Mouse (Mus musculus): Measurements from ENCODE around the gene Tmc3. TPM values are rescaled to one million over a fixed set of nuclear protein-coding genes. Genes with fewer than 3 reads are reported as not detected.

The Tmc3 gene
- polyA plus RNA-seq, 1 experiment, result 1.0 TPM

DNA sequence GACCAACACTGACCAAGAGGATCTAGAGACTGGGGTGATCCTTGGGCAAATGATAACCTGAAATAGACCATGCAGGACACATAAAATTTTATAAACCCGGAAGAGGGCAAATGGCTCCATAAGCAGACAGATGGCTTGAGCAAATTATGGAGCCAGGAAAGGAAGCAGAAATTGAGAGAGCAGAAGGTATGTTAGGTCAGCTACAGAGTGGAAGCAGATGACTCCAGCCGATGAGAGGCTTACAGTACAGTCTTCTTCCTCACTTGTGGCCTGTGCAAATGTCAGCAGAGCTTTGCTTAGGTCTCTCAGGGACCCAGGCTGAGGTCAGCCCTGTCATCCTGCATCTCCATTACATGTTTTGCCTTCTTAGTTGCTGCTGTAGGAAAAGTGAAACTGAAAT is 15.9 kb upstream of the Tmc3 start:
- Histone ChIP-seq H3K36me3 (ENCODE audit: control insufficient read depth, insufficient read depth, low read length) (no peaks in the 10 kb centered on the region), H3K4me1 (ENCODE audit: control insufficient read depth, insufficient read depth, low read length) (no peaks in the 10 kb centered on the region; the same call in 1 of the 2 replicates), H3K27ac (ENCODE audit: insufficient read depth, low read depth, low read length) (no peak overlapping the region), H3K27me3 (replicated peaks; ENCODE audit: control insufficient read depth, insufficient read depth, low read length) (no peaks in the 10 kb centered on the region), H3K4me3 (ENCODE audit: insufficient read depth, low read depth, low read length) (no peak overlapping the region)
- DNase-seq, result no peak
- TF ChIP-seq CTCF (conservative IDR thresholded peaks at IDR 0.05; ENCODE audit: insufficient read depth, insufficient read length, low read depth, low read length) (no peak), POLR2A (IDR thresholded peaks at IDR 0.05; ENCODE audit: low read depth, low read length) (no peak)
- WGBS, result 85% methylated on average over 2 of the region's 2 CpGs

DNA sequence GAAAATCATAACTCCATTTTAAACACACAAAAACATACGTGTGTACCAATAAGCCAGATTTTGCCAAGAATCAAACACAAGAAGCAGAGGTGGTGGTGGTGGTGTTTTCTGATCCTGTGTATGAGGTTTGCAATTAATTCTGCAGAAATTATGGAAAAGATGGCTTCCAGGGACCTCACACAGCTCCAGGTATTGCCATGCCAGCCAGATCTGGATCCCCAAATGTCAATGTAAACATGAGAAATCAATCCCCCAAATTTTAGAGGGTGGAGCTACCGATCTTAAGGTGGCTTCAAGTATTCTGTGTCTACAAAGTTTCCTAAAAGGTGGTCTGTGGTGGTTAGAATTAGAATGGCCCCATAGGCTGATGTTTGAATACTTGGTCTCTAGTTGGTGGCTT is 15.3 kb upstream of the Tmc3 start:
- no peaks in the 10 kb centered on the region for H3K36me3 ChIP-seq (ENCODE audit: control insufficient read depth, insufficient read depth, low read length)
- H3K4me3 ChIP-seq (ENCODE audit: insufficient read depth, low read depth, low read length), result no peak overlapping the region
- H3K27ac ChIP-seq (ENCODE audit: insufficient read depth, low read depth, low read length), result no peak overlapping the region
- H3K27me3 ChIP-seq (replicated peaks; ENCODE audit: control insufficient read depth, insufficient read depth, low read length), result no peaks in the 10 kb centered on the region
- 95% methylated on average over 2 of the region's 2 CpGs for WGBS
- no peak for DNase-seq
- TF ChIP-seq POLR2A (IDR thresholded peaks at IDR 0.05; ENCODE audit: low read depth, low read length) (no peak), CTCF (conservative IDR thresholded peaks at IDR 0.05; ENCODE audit: insufficient read depth, insufficient read length, low read depth, low read length) (no peak)
- H3K4me1 ChIP-seq (ENCODE audit: control insufficient read depth, insufficient read depth, low read length), result no peaks in the 10 kb centered on the region; the same call in 1 of the 2 replicates

GRCm38 (mm10) chr7:83571077-83571476 is 13.7 kb upstream of the Tmc3 start:
- Histone ChIP-seq H3K4me3 (ENCODE audit: insufficient read depth, low read depth, low read length) (no peak overlapping the region), H3K36me3 (ENCODE audit: control insufficient read depth, insufficient read depth, low read length) (no peaks in the 10 kb centered on the region), H3K27ac (ENCODE audit: insufficient read depth, low read depth, low read length) (no peak overlapping the region), H3K4me1 (ENCODE audit: control insufficient read depth, insufficient read depth, low read length) (no peaks in the 10 kb centered on the region; the same call in 1 of the 2 replicates), H3K27me3 (replicated peaks; ENCODE audit: control insufficient read depth, insufficient read depth, low read length) (no peaks in the 10 kb centered on the region)
- no peak for TF ChIP-seq POLR2A (IDR thresholded peaks at IDR 0.05; ENCODE audit: low read depth, low read length)
- TF ChIP-seq CTCF (conservative IDR thresholded peaks at IDR 0.05; ENCODE audit: insufficient read depth, insufficient read length, low read depth, low read length), result no peak
- DNase-seq, result no peak
- 25% methylated on average over 4 of the region's 4 CpGs for WGBS

DNA sequence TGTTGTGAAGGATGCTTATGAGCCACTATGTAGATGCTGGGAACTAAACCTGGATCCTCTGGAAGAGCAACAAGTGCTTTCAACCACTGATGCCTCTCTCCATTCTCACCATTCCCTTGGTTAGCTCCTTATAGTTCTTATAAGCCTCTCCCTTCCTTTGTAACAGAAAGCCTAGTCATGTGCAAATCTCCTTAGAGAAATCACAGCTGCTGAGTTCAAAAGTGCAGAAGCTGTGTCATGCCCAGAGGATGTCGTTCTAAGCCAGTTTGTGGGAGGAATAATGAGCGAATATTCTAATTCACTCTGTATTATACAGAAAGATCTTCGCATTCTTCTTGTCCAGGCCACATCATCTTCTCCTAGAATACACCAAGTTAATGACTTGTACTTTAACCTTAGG is 12.8 kb upstream of the Tmc3 start:
- no peak for TF ChIP-seq CTCF (conservative IDR thresholded peaks at IDR 0.05; ENCODE audit: insufficient read depth, insufficient read length, low read depth, low read length)
- peak; percentile 39 for DNase-seq
- WGBS, result 27% methylated on average over 3 of the region's 3 CpGs

GRCm38 (mm10) chr7:83572451-83572850 is 12.3 kb upstream of the Tmc3 start:
- Histone ChIP-seq H3K27ac (ENCODE audit: insufficient read depth, low read depth, low read length) (no peak overlapping the region), H3K4me3 (ENCODE audit: insufficient read depth, low read depth, low read length) (no peak overlapping the region), H3K36me3 (ENCODE audit: control insufficient read depth, insufficient read depth, low read length) (no peaks in the 10 kb centered on the region), H3K4me1 (ENCODE audit: control insufficient read depth, insufficient read depth, low read length) (no peaks in the 10 kb centered on the region; the same call in 1 of the 2 replicates), H3K27me3 (replicated peaks; ENCODE audit: control insufficient read depth, insufficient read depth, low read length) (no peaks in the 10 kb centered on the region)
- 61% methylated on average over 2 of the region's 2 CpGs for WGBS
- TF ChIP-seq CTCF (conservative IDR thresholded peaks at IDR 0.05; ENCODE audit: insufficient read depth, insufficient read length, low read depth, low read length) (no peak), POLR2A (IDR thresholded peaks at IDR 0.05; ENCODE audit: low read depth, low read length) (no peak)
- no peak for DNase-seq

More for the DNA sequence above, 12.8 kb upstream of the Tmc3 start:
- H3K4me1 ChIP-seq (ENCODE audit: control insufficient read depth, insufficient read depth, low read length), result no peaks in the 10 kb centered on the region; the same call in 1 of the 2 replicates
- no peaks in the 10 kb centered on the region for H3K27me3 ChIP-seq (replicated peaks; ENCODE audit: control insufficient read depth, insufficient read depth, low read length)
- no peak overlapping the region for H3K4me3 ChIP-seq (ENCODE audit: insufficient read depth, low read depth, low read length)
- H3K36me3 ChIP-seq (ENCODE audit: control insufficient read depth, insufficient read depth, low read length), result no peaks in the 10 kb centered on the region
- peak overlapping the region; percentile 44; the same call in 1 of the 2 replicates for H3K27ac ChIP-seq (ENCODE audit: insufficient read depth, low read depth, low read length)

- no peak overlapping the region for H3K27ac ChIP-seq (ENCODE audit: insufficient read depth, low read depth, low read length)
- no peaks in the 10 kb centered on the region for H3K4me1 ChIP-seq (ENCODE audit: control insufficient read depth, insufficient read depth, low read length)
- no peaks in the 10 kb centered on the region for H3K27me3 ChIP-seq (replicated peaks; ENCODE audit: control insufficient read depth, insufficient read depth, low read length)
- no peak overlapping the region for H3K4me3 ChIP-seq (ENCODE audit: insufficient read depth, low read depth, low read length)
- TF ChIP-seq CTCF (conservative IDR thresholded peaks at IDR 0.05; ENCODE audit: insufficient read depth, insufficient read length, low read depth, low read length) (no peak), POLR2A (IDR thresholded peaks at IDR 0.05; ENCODE audit: low read depth, low read length) (no peak)
- WGBS, result 34% methylated on average over 4 of the region's 4 CpGs
- no peaks in the 10 kb centered on the region for H3K36me3 ChIP-seq (ENCODE audit: control insufficient read depth, insufficient read depth, low read length)
- no peak for DNase-seq
Observed at GRCm38 (mm10) chr7:83580946-83581345, 3.8 kb upstream of the Tmc3 start.

DNA sequence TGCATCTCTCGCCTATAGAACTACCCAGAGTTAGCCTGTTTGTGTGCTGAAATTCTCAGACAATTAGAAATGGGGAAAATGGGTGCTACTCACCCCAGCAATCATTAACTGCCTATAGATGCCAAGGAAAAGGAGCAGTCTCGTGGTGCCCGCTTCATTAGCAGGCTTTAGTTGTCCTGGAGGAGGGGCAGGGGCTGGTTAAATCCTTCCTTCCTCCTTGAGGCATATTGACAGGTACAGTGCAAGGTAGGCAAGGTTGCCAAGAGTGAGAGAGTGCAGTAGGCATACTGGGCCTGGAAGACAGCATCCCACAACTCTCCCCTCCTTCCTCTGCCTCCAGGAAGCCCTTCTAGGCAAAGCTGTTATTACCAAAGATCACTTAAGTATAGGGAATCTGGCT is 9.3 kb downstream of the Tmc3 start:
- DNase-seq, result peak; percentile 39
- Histone ChIP-seq H3K36me3 (ENCODE audit: control insufficient read depth, insufficient read depth, low read length) (no peaks in the 10 kb centered on the region), H3K27me3 (replicated peaks; ENCODE audit: control insufficient read depth, insufficient read depth, low read length) (no peaks in the 10 kb centered on the region), H3K4me1 (ENCODE audit: control insufficient read depth, insufficient read depth, low read length) (no peaks in the 10 kb centered on the region), H3K4me3 (ENCODE audit: insufficient read depth, low read depth, low read length) (no peak overlapping the region), H3K27ac (ENCODE audit: insufficient read depth, low read depth, low read length) (no peak overlapping the region)
- WGBS, result 66% methylated on average over 3 of the region's 3 CpGs
- TF ChIP-seq CTCF (conservative IDR thresholded peaks at IDR 0.05; ENCODE audit: insufficient read depth, insufficient read length, low read depth, low read length), result no peak
- TF ChIP-seq POLR2A (IDR thresholded peaks at IDR 0.05; ENCODE audit: low read depth, low read length), result no peak

All from kidney, adult 2 months (tissue).